Mouse (Mus musculus): ENCODE measurements around the gene Gys2. TPM values are rescaled to one million over a fixed set of nuclear protein-coding genes. Genes with fewer than 3 reads are reported as not detected.

The Gys2 gene
- polyA plus RNA-seq, 1 experiment from 2014 or later: 0.11 TPM

DNA sequence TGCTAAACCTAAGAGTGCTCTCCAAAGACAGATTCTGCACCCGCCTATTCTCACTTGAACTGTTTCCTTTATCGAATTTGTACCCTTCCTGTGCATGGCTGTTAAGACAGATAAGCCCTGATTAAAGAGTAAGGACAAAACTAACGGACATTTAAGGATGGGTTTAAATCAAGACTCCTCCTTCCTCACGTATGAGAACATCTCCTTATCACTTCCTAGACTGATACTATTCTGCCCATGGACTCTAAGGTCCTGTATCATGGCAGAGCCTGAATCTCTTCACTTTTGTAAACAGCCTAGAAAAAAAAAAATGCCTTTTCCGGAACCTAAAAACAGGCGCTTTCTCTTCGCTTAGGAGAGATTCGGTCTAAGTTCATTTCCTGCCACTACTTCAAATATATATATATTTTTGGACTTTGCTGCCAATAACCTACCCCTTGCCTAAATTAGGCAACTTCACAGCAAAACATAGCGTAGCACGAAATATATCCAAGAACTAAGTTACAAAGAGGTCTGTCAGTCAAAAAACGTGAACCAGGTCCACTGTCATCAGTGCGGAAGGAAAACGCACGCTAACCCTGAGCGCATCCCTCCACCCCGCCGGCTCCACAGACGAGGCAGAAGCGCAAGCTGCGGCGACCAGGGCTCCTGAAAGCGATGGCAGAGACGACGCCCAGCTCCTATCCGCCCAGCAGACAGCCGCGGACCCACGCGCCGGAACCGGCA is 86.5 kb downstream of the Gys2 start:
- no peak for DNase-seq (ENCODE audit: low spot score)
- Histone ChIP-seq H3K27ac (replicated peaks) (peak overlapping the region; percentile 91), H3K4me3 (peak overlapping the region; percentile 99), H3K27me3 (ENCODE audit: low read depth, poor library complexity, severe bottlenecking) (no peaks in the 10 kb centered on the region), H3K9me3 (replicated peaks) (no peaks in the 10 kb centered on the region), H3K4me1 (peaks cover 21% of the 10 kb centered on the region), H3K36me3 (0 out of 2 replicates have a peak, but pooled peaks cover 4% of the 10 kb centered on the region)
- WGBS: 6% methylated on average over 31 of the region's 31 CpGs

DNA sequence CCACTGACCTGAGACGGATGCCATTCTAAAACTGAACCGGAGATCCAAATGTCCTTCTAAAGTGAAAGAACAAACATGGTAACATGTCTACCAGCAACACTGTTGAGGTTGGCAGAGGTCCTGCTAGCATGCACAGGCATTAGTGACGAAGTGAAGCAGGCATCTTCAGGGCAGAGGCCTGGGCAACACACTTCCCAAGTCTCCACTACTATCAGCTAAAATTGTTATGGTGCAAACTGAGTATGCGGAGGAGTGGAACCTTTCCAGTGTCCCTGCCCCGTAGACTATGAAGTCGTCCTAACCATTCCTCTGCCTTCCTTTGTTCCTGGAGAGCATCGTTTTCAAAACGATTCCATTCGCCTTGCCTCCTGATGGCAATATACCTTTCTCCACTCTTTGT is 88.4 kb downstream of the Gys2 start:
- H3K27me3 ChIP-seq (ENCODE audit: low read depth, poor library complexity, severe bottlenecking): no peaks in the 10 kb centered on the region
- DNase-seq (ENCODE audit: low spot score): no peak
- no peaks in the 10 kb centered on the region for H3K9me3 ChIP-seq (replicated peaks)
- H3K4me1 ChIP-seq: peaks cover 21% of the 10 kb centered on the region
- H3K36me3 ChIP-seq: no peaks in the 10 kb centered on the region
- 95% methylated on average over 9 of the region's 9 CpGs for WGBS
- no peak overlapping the region for H3K27ac ChIP-seq (replicated peaks)
- no peak overlapping the region for H3K4me3 ChIP-seq

DNA sequence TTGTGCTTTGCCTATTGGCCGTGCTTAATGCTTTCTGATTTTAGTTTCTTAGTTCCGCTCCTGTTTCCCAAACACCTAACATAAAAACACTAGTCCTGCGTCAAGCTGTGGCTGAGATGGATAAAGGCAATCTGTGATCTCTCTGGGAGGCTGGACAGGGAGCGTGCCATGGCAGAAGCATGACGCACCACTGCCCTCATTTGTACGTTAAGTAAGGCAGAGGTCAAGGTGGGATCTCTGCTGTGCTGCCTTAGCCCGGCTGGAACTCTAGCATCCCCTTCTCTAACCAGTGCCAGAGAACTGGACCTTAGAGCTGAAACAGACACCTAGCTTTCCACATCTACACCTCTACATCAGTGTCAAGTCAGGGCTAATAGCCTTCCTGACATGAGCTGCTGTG is 91.3 kb downstream of the Gys2 start:
- peaks cover 3% of the 10 kb centered on the region for H3K36me3 ChIP-seq
- 90% methylated on average over 7 of the region's 7 CpGs for WGBS
- H3K4me3 ChIP-seq: no peak overlapping the region
- DNase-seq (ENCODE audit: low spot score): no peak
- H3K9me3 ChIP-seq (replicated peaks): no peaks in the 10 kb centered on the region
- H3K4me1 ChIP-seq: peaks cover 7% of the 10 kb centered on the region
- H3K27me3 ChIP-seq (ENCODE audit: low read depth, poor library complexity, severe bottlenecking): no peaks in the 10 kb centered on the region
- H3K27ac ChIP-seq (replicated peaks): no peak overlapping the region

DNA sequence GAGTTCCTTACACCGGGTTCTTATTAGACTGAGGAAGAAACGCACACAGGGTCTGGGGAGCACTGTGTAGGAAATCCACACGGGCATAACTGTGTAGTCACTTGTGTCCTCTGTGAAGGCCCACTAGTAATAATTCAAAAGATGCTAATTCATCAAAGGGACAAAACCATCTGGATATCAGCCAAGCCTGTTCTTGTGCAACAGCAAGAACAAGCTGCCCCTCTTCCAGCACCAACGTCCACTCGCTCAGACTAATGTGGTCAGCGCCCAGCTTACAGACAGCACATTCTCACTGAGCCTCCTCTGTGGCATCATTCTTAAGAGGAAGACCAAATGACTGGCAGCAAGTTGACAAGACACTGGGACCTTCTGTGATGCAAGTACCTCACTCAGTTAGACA is 92.9 kb downstream of the Gys2 start:
- DNase-seq (ENCODE audit: low spot score): no peak
- Histone ChIP-seq H3K36me3 (peaks cover 20% of the 10 kb centered on the region), H3K4me3 (no peak overlapping the region), H3K27ac (replicated peaks) (no peak overlapping the region), H3K27me3 (ENCODE audit: low read depth, poor library complexity, severe bottlenecking) (no peaks in the 10 kb centered on the region), H3K9me3 (replicated peaks) (no peaks in the 10 kb centered on the region), H3K4me1 (no peaks in the 10 kb centered on the region)
- 93% methylated on average over 6 of the region's 6 CpGs for WGBS

DNA sequence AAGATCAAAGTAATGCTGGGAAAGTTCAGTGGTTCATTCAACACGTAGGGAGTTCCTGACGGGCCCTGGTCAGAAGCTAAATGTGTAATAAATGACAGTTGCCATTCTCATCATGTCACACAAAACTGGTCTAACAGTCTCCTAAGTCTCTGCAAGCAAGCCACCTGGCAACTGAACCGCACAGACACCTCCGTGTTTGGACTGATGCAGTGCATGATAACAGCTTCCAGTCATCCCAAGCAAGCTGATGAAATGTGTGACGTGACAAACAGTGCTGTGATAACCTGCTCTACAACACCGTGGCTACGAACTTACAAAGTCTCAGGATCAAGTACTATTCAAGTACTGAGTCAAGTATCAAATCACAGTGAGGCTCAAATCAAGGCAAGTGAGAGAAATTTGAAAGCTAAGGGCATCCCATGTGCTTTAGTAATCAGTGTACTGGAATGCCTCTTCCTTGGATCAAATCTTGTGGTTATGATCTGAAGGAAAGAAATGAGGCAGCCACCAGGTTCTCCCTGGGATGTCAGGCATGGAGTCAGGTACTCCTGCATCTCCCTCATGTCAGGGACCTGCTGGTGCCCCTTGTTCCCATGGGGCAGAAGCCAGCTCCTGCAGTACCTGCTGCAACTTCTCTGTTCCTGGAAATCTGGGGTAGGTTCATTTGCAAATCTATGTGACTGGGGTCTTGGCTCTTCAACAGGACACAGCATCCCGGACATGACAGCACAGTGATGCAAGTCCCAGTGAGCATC is 94.2 kb downstream of the Gys2 start:
- Histone ChIP-seq H3K9me3 (replicated peaks) (no peaks in the 10 kb centered on the region), H3K27me3 (ENCODE audit: low read depth, poor library complexity, severe bottlenecking) (no peaks in the 10 kb centered on the region), H3K36me3 (peaks cover 32% of the 10 kb centered on the region), H3K4me3 (no peak overlapping the region), H3K4me1 (no peaks in the 10 kb centered on the region), H3K27ac (replicated peaks) (no peak overlapping the region)
- WGBS: 94% methylated on average over 8 of the region's 8 CpGs
- DNase-seq (ENCODE audit: low spot score): no peak

DNA sequence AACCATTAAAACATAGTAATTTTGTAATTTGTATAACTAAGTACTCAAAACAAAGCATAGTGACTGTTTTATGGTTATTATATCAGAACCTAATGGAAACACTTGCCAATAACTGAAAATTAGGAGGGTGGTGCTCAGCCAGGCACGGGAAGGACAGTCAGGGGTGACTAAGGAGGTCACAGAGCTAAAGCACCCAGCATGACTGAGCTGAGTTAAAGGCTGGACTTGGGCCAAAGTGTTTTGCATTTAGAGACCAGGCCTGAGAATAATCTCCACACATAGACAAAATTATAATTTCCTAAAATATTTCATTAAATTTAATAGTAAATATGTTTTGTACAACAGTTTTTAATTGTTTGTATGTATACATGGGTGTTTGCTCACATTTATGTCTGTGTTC is 95.8 kb downstream of the Gys2 start:
- no peak overlapping the region for H3K4me3 ChIP-seq
- no peak for DNase-seq (ENCODE audit: low spot score)
- H3K27me3 ChIP-seq (ENCODE audit: low read depth, poor library complexity, severe bottlenecking): no peaks in the 10 kb centered on the region
- H3K9me3 ChIP-seq (replicated peaks): no peaks in the 10 kb centered on the region
- H3K4me1 ChIP-seq: no peaks in the 10 kb centered on the region
- WGBS: 64% methylated on average over 1 of the region's 1 CpGs
- no peak overlapping the region for H3K27ac ChIP-seq (replicated peaks)
- peaks cover 47% of the 10 kb centered on the region for H3K36me3 ChIP-seq

Other genes starting within 250 kb of the Gys2 start
- 0.62 and 1.7 TPM in 2 replicates for gene Iapp, start 174.7 kb downstream of the Gys2 start, polyA plus RNA-seq (2016; fragmentation: Nextera tagmentation; extraction: Ambion mirVana)
- gene Slco1a5, start 150.1 kb downstream of the Gys2 start, polyA plus RNA-seq (2016; fragmentation: Nextera tagmentation; extraction: Ambion mirVana): 0.47 and 0.77 TPM in 2 replicates
- 21.5 and 21.9 TPM in 2 replicates for gene Pyroxd1, start 127.5 kb downstream of the Gys2 start, polyA plus RNA-seq (2016; fragmentation: Nextera tagmentation; extraction: Ambion mirVana)
- gene Recql, start 86.0 kb downstream of the Gys2 start, polyA plus RNA-seq (2016; fragmentation: Nextera tagmentation; extraction: Ambion mirVana): 40.1 and 41.4 TPM in 2 replicates
- 124 and 125 TPM in 2 replicates for gene Golt1b, start 85.9 kb downstream of the Gys2 start, polyA plus RNA-seq (2016; fragmentation: Nextera tagmentation; extraction: Ambion mirVana)
- gene Spx, start 59.7 kb downstream of the Gys2 start, polyA plus RNA-seq (2016; fragmentation: Nextera tagmentation; extraction: Ambion mirVana): 0.79 and 1.6 TPM in 2 replicates
- 324 and 380 TPM in 2 replicates for gene Ldhb, start 34.8 kb upstream of the Gys2 start, polyA plus RNA-seq (2016; fragmentation: Nextera tagmentation; extraction: Ambion mirVana)
- gene Kcnj8, start 98.5 kb upstream of the Gys2 start, polyA plus RNA-seq (2016; fragmentation: Nextera tagmentation; extraction: Ambion mirVana): 2.2 and 5.2 TPM in 2 replicates
- 1.00 and 1.9 TPM in 2 replicates for gene Abcc9, start 229.2 kb upstream of the Gys2 start, polyA plus RNA-seq (2016; fragmentation: Nextera tagmentation; extraction: Ambion mirVana)